Mouse (Mus musculus): ENCODE measurements at regions not wholly inside any gene's neighbourhood (a gene's known extent, or its start where the extent isn't known, plus 50 kb on each side); places are given as distances from the start of the nearest gene placed in this dataset.

- TF ChIP-seq EP300 (optimal IDR thresholded peaks at IDR 0.05) (no peak), CTCF (IDR thresholded peaks at IDR 0.05; ENCODE audit: low read depth) (no peak)
Observed at GRCm38 (mm10) chr13:15082255-15082932, 380.6 kb upstream of the Gli3 start.

Data from stomach, postnatal 0 days (tissue).